Mouse (Mus musculus): Measurements from ENCODE around the gene Arfgap2. TPM values are rescaled to one million over a fixed set of nuclear protein-coding genes. Genes with fewer than 3 reads are reported as not detected.

The Arfgap2 gene
- polyA plus RNA-seq, 1 experiment from 2014 or later: 95.7 TPM

GRCm38 (mm10) chr2:91309546-91309945, 44.8 kb downstream of the Arfgap2 start:
- H3K4me3 ChIP-seq (ENCODE audit: low read depth, low read length): no peak overlapping the region
- H3K27me3 ChIP-seq (replicated peaks; ENCODE audit: control insufficient read depth, insufficient read depth, low read length): no peaks in the 10 kb centered on the region
- DNase-seq (ENCODE audit: low spot score) (no peak), ATAC-seq (replicated peaks; ENCODE audit: low FRiP score) (no peak)
- WGBS: 79% methylated on average over 3 of the region's 3 CpGs
- H3K36me3 ChIP-seq (ENCODE audit: control insufficient read depth, insufficient read depth, low read length): no peaks in the 10 kb centered on the region
- H3K9me3 ChIP-seq (ENCODE audit: control insufficient read depth, low read length): no peaks in the 10 kb centered on the region
- H3K9ac ChIP-seq (ENCODE audit: low read depth, low read length): no peak overlapping the region
- no peak overlapping the region for H3K27ac ChIP-seq (ENCODE audit: low read depth, low read length)
- H3K4me1 ChIP-seq (replicated peaks; ENCODE audit: control insufficient read depth, insufficient read depth, low read length): peaks cover 7% of the 10 kb centered on the region; the same call in 1 of the 2 replicates
- no peak overlapping the region for H3K4me2 ChIP-seq

GRCm38 (mm10) chr2:91312578-91313311, 48.0 kb downstream of the Arfgap2 start:
- Histone ChIP-seq H3K27ac (ENCODE audit: low read depth, low read length) (no peak overlapping the region), H3K9me3 (ENCODE audit: control insufficient read depth, low read length) (no peaks in the 10 kb centered on the region), H3K9ac (ENCODE audit: low read depth, low read length) (no peak overlapping the region), H3K4me3 (ENCODE audit: low read depth, low read length) (no peak overlapping the region), H3K27me3 (replicated peaks; ENCODE audit: control insufficient read depth, insufficient read depth, low read length) (no peaks in the 10 kb centered on the region), H3K36me3 (ENCODE audit: control insufficient read depth, insufficient read depth, low read length) (no peaks in the 10 kb centered on the region), H3K4me2 (no peak overlapping the region), H3K4me1 (replicated peaks; ENCODE audit: control insufficient read depth, insufficient read depth, low read length) (peaks cover 7% of the 10 kb centered on the region; the same call in 1 of the 2 replicates)
- DNase-seq (ENCODE audit: low spot score): no peak
- ATAC-seq (replicated peaks; ENCODE audit: low FRiP score): no peak
- WGBS: 54% methylated on average over 10 of the region's 10 CpGs

- H3K4me3 ChIP-seq (ENCODE audit: low read depth, low read length): no peak overlapping the region
- WGBS: 74% methylated on average over 7 of the region's 7 CpGs
- no peak overlapping the region for H3K4me2 ChIP-seq
- 0 out of 2 replicates have a peak, but pooled peaks cover 2% of the 10 kb centered on the region for H3K4me1 ChIP-seq (replicated peaks; ENCODE audit: control insufficient read depth, insufficient read depth, low read length)
- no peak for ATAC-seq (replicated peaks; ENCODE audit: low FRiP score)
- H3K36me3 ChIP-seq (ENCODE audit: control insufficient read depth, insufficient read depth, low read length): no peaks in the 10 kb centered on the region
- no peak overlapping the region for H3K9ac ChIP-seq (ENCODE audit: low read depth, low read length)
- H3K9me3 ChIP-seq (ENCODE audit: control insufficient read depth, low read length): no peaks in the 10 kb centered on the region
- H3K27me3 ChIP-seq (replicated peaks; ENCODE audit: control insufficient read depth, insufficient read depth, low read length): no peaks in the 10 kb centered on the region
- no peak overlapping the region for H3K27ac ChIP-seq (ENCODE audit: low read depth, low read length)
- no peak for DNase-seq (ENCODE audit: low spot score)
These were observed 49.4 kb downstream of the Arfgap2 start for GRCm38 (mm10) chr2:91314184-91314583.

- DNase-seq (ENCODE audit: low spot score) (no peak), ATAC-seq (replicated peaks; ENCODE audit: low FRiP score) (no peak)
- Histone ChIP-seq H3K4me1 (replicated peaks; ENCODE audit: control insufficient read depth, insufficient read depth, low read length) (no peaks in the 10 kb centered on the region), H3K4me2 (no peak overlapping the region), H3K27ac (ENCODE audit: low read depth, low read length) (no peak overlapping the region), H3K27me3 (replicated peaks; ENCODE audit: control insufficient read depth, insufficient read depth, low read length) (no peaks in the 10 kb centered on the region), H3K4me3 (ENCODE audit: low read depth, low read length) (no peak overlapping the region), H3K9me3 (ENCODE audit: control insufficient read depth, low read length) (no peaks in the 10 kb centered on the region), H3K36me3 (ENCODE audit: control insufficient read depth, insufficient read depth, low read length) (no peaks in the 10 kb centered on the region), H3K9ac (ENCODE audit: low read depth, low read length) (no peak overlapping the region)
- WGBS: 67% methylated on average over 10 of the region's 10 CpGs
These were observed 56.1 kb downstream of the Arfgap2 start for GRCm38 (mm10) chr2:91320559-91321529.

GRCm38 (mm10) chr2:91321923-91322322, 57.1 kb downstream of the Arfgap2 start:
- WGBS: 83% methylated on average over 2 of the region's 2 CpGs
- ATAC-seq (replicated peaks; ENCODE audit: low FRiP score) (no peak), DNase-seq (ENCODE audit: low spot score) (no peak)
- Histone ChIP-seq H3K4me1 (replicated peaks; ENCODE audit: control insufficient read depth, insufficient read depth, low read length) (no peaks in the 10 kb centered on the region), H3K4me3 (ENCODE audit: low read depth, low read length) (no peak overlapping the region), H3K27ac (ENCODE audit: low read depth, low read length) (no peak overlapping the region), H3K36me3 (ENCODE audit: control insufficient read depth, insufficient read depth, low read length) (no peaks in the 10 kb centered on the region), H3K9me3 (ENCODE audit: control insufficient read depth, low read length) (no peaks in the 10 kb centered on the region), H3K4me2 (no peak overlapping the region), H3K9ac (ENCODE audit: low read depth, low read length) (no peak overlapping the region), H3K27me3 (replicated peaks; ENCODE audit: control insufficient read depth, insufficient read depth, low read length) (no peaks in the 10 kb centered on the region)

- H3K27me3 ChIP-seq (replicated peaks; ENCODE audit: control insufficient read depth, insufficient read depth, low read length): no peaks in the 10 kb centered on the region
- no peak overlapping the region for H3K27ac ChIP-seq (ENCODE audit: low read depth, low read length)
- WGBS: 53% methylated on average over 4 of the region's 4 CpGs
- no peak overlapping the region for H3K4me2 ChIP-seq
- ATAC-seq (replicated peaks; ENCODE audit: low FRiP score) (no peak), DNase-seq (ENCODE audit: low spot score) (no peak)
- no peaks in the 10 kb centered on the region for H3K4me1 ChIP-seq (replicated peaks; ENCODE audit: control insufficient read depth, insufficient read depth, low read length)
- H3K36me3 ChIP-seq (ENCODE audit: control insufficient read depth, insufficient read depth, low read length): no peaks in the 10 kb centered on the region
- no peak overlapping the region for H3K4me3 ChIP-seq (ENCODE audit: low read depth, low read length)
- H3K9ac ChIP-seq (ENCODE audit: low read depth, low read length): no peak overlapping the region
- no peaks in the 10 kb centered on the region for H3K9me3 ChIP-seq (ENCODE audit: control insufficient read depth, low read length)
These were observed 57.7 kb downstream of the Arfgap2 start for GRCm38 (mm10) chr2:91322490-91322889.

GRCm38 (mm10) chr2:91324346-91324745, 59.6 kb downstream of the Arfgap2 start:
- H3K27me3 ChIP-seq (replicated peaks; ENCODE audit: control insufficient read depth, insufficient read depth, low read length): no peaks in the 10 kb centered on the region
- H3K36me3 ChIP-seq (ENCODE audit: control insufficient read depth, insufficient read depth, low read length): no peaks in the 10 kb centered on the region
- H3K4me2 ChIP-seq: no peak overlapping the region
- 82% methylated on average over 1 of the region's 1 CpGs for WGBS
- DNase-seq (ENCODE audit: low spot score): no peak
- no peak overlapping the region for H3K27ac ChIP-seq (ENCODE audit: low read depth, low read length)
- no peaks in the 10 kb centered on the region; the same call in 1 of the 2 replicates for H3K4me1 ChIP-seq (replicated peaks; ENCODE audit: control insufficient read depth, insufficient read depth, low read length)
- ATAC-seq (replicated peaks; ENCODE audit: low FRiP score): no peak
- no peak overlapping the region for H3K4me3 ChIP-seq (ENCODE audit: low read depth, low read length)
- no peak overlapping the region for H3K9ac ChIP-seq (ENCODE audit: low read depth, low read length)
- no peaks in the 10 kb centered on the region for H3K9me3 ChIP-seq (ENCODE audit: control insufficient read depth, low read length)

- Histone ChIP-seq H3K27ac (ENCODE audit: low read depth, low read length) (no peak overlapping the region), H3K9ac (ENCODE audit: low read depth, low read length) (no peak overlapping the region), H3K36me3 (ENCODE audit: control insufficient read depth, insufficient read depth, low read length) (no peaks in the 10 kb centered on the region), H3K9me3 (ENCODE audit: control insufficient read depth, low read length) (no peaks in the 10 kb centered on the region), H3K27me3 (replicated peaks; ENCODE audit: control insufficient read depth, insufficient read depth, low read length) (no peaks in the 10 kb centered on the region), H3K4me1 (replicated peaks; ENCODE audit: control insufficient read depth, insufficient read depth, low read length) (no peaks in the 10 kb centered on the region; the same call in 1 of the 2 replicates), H3K4me2 (no peak overlapping the region), H3K4me3 (ENCODE audit: low read depth, low read length) (no peak overlapping the region)
- 65% methylated on average over 15 of the region's 15 CpGs for WGBS
- DNase-seq (ENCODE audit: low spot score): no peak
- ATAC-seq (replicated peaks; ENCODE audit: low FRiP score): no peak
These were observed 60.1 kb downstream of the Arfgap2 start for GRCm38 (mm10) chr2:91324761-91325421.
